Comparison of ENCODE assay signal across 9 mouse cellular contexts in genomic region chr1:34536767-34537485, GRCm38 (mm10). TPM values are rescaled to one million over a fixed set of nuclear protein-coding genes. Genes with fewer than 3 reads are reported as not detected.
DNase-seq lines count a peak whose midpoint lies in the region; ATAC-seq lines count a peak whose summit lies in the region.
"Had no signal": no experiment of that assay in that cellular context is flagged by ENCODE, and none has a peak within 500 bp of the region (broad histone marks: within the 10 kb centered on the region; RNA-seq: fewer than 3 reads in every experiment).

No protein-coding gene starts in this region.

- H3K4me2 ChIP-seq in forebrain, embryonic 12.5 days: peak overlapping the region; percentile 21
- H3K4me2 ChIP-seq in kidney, embryonic 15.5 days: peak overlapping the region; percentile 53
- peak overlapping the region; percentile 42 for H3K4me2 ChIP-seq in midbrain, embryonic 12.5 days (replicated peaks)

- H3K9me3 ChIP-seq in forebrain, embryonic 12.5 days: no peaks in the 10 kb centered on the region
- H3K9me3 ChIP-seq in kidney, embryonic 15.5 days (replicated peaks): no peaks in the 10 kb centered on the region
- no peaks in the 10 kb centered on the region for H3K9me3 ChIP-seq in midbrain, embryonic 12.5 days

- H3K27ac ChIP-seq in forebrain, embryonic 12.5 days: no peak overlapping the region
- H3K27ac ChIP-seq in kidney, embryonic 15.5 days: no peak overlapping the region
- no peak overlapping the region for H3K27ac ChIP-seq in midbrain, embryonic 12.5 days (replicated peaks)

- peak overlapping the region; percentile 10; the same call in 1 of the 2 replicates for H3K4me3 ChIP-seq in forebrain, embryonic 12.5 days (replicated peaks)
- peak overlapping the region; percentile 27 for H3K4me3 ChIP-seq in kidney, embryonic 15.5 days (replicated peaks)
- H3K4me3 ChIP-seq in midbrain, embryonic 12.5 days: peak overlapping the region; percentile 12; the same call in 1 of the 2 replicates
- H3K4me3 ChIP-seq: myocyte had no signal

- intact Hi-C loops in left cerebral cortex, postnatal 14 days (cut with DNase I): no loop called here

- 2% methylated on average over 16 of the region's 16 CpGs for WGBS in forebrain, embryonic 12.5 days
- WGBS in kidney, embryonic 15.5 days: 2% methylated on average over 16 of the region's 16 CpGs
- WGBS in midbrain, embryonic 12.5 days: 2% methylated on average over 16 of the region's 16 CpGs

- H3K9ac ChIP-seq in forebrain, embryonic 12.5 days: no peak overlapping the region
- no peak overlapping the region for H3K9ac ChIP-seq in kidney, embryonic 15.5 days
- H3K9ac ChIP-seq in midbrain, embryonic 12.5 days (replicated peaks): no peak overlapping the region

- DNase-seq in ovary, postnatal 14 days (ENCODE audit: low spot score): peak; percentile 13
- no peak for DNase-seq in ovary, adult 18-20 months (ENCODE audit: low spot score)
- no peak for DNase-seq in layer of hippocampus, postnatal 25 days (ENCODE audit: extremely low spot score in 1 of 2, low spot score in 1 of 2)
- no peak for DNase-seq in left cerebral cortex, postnatal 14 days (ENCODE audit: low spot score in 2 of 2)
- DNase-seq in cerebellum, adult 11 months: no peak

- H3K27me3 ChIP-seq in forebrain, embryonic 12.5 days: peaks cover 41% of the 10 kb centered on the region
- peaks cover 38% of the 10 kb centered on the region for H3K27me3 ChIP-seq in kidney, embryonic 15.5 days
- H3K27me3 ChIP-seq in midbrain, embryonic 12.5 days: peaks cover 40% of the 10 kb centered on the region

- no peaks in the 10 kb centered on the region for H3K36me3 ChIP-seq in forebrain, embryonic 12.5 days (replicated peaks)
- no peaks in the 10 kb centered on the region for H3K36me3 ChIP-seq in kidney, embryonic 15.5 days
- H3K36me3 ChIP-seq in midbrain, embryonic 12.5 days: no peaks in the 10 kb centered on the region

- peaks cover 14% of the 10 kb centered on the region for H3K4me1 ChIP-seq in forebrain, embryonic 12.5 days
- H3K4me1 ChIP-seq in kidney, embryonic 15.5 days: peaks cover 14% of the 10 kb centered on the region
- H3K4me1 ChIP-seq in midbrain, embryonic 12.5 days: peaks cover 15% of the 10 kb centered on the region

- ATAC-seq in forebrain, embryonic 12.5 days (ENCODE audit: low FRiP score): no peak
- ATAC-seq in kidney, embryonic 15.5 days (replicated peaks; ENCODE audit: low FRiP score): peak; percentile 79
- peak; percentile 34; the same call in 1 of the 2 replicates for ATAC-seq in midbrain, embryonic 12.5 days (ENCODE audit: low FRiP score, low read depth)

RNA-seq across cellular contexts. Expression of gene Cfc1, which starts 1.5 kb away (rescaled TPM):
- polyA plus RNA-seq in forebrain, embryonic 12.5 days (2016; fragmentation: Nextera tagmentation; extraction: Ambion mirVana): not detected in 2 replicates
- polyA plus RNA-seq in kidney, embryonic 15.5 days (2015; fragmentation: Nextera tagmentation; extraction: Ambion mirVana): not detected in 2 replicates
- polyA plus RNA-seq in midbrain, embryonic 12.5 days (2016; fragmentation: Nextera tagmentation; extraction: Ambion mirVana): not detected in 2 replicates
- total RNA-seq in layer of hippocampus, postnatal 25 days (2021): not detected
- not detected for total RNA-seq in left cerebral cortex, postnatal 14 days (2021)
- polyA plus RNA-seq: myocyte had no signal

RNA-seq across cellular contexts. Expression of gene Prss40, which starts 23.8 kb away (rescaled TPM):
- not detected in 2 replicates for polyA plus RNA-seq in forebrain, embryonic 12.5 days (2016; fragmentation: Nextera tagmentation; extraction: Ambion mirVana)
- polyA plus RNA-seq in kidney, embryonic 15.5 days (2015; fragmentation: Nextera tagmentation; extraction: Ambion mirVana): not detected in 2 replicates
- polyA plus RNA-seq in midbrain, embryonic 12.5 days (2016; fragmentation: Nextera tagmentation; extraction: Ambion mirVana): not detected in 2 replicates
- total RNA-seq in layer of hippocampus, postnatal 25 days (2021): not detected
- not detected for total RNA-seq in left cerebral cortex, postnatal 14 days (2021)
- polyA plus RNA-seq: myocyte had no signal

RNA-seq across cellular contexts. Expression of gene Prss39, which starts 38.7 kb away (rescaled TPM):
- not detected in 2 replicates for polyA plus RNA-seq in forebrain, embryonic 12.5 days (2016; fragmentation: Nextera tagmentation; extraction: Ambion mirVana)
- polyA plus RNA-seq in kidney, embryonic 15.5 days (2015; fragmentation: Nextera tagmentation; extraction: Ambion mirVana): not detected in 2 replicates
- not detected in 2 replicates for polyA plus RNA-seq in midbrain, embryonic 12.5 days (2016; fragmentation: Nextera tagmentation; extraction: Ambion mirVana)
- total RNA-seq in layer of hippocampus, postnatal 25 days (2021): not detected
- not detected for total RNA-seq in left cerebral cortex, postnatal 14 days (2021)
- polyA plus RNA-seq: myocyte had no signal

RNA-seq across cellular contexts. Expression of gene Amer3, which starts 42.5 kb away (rescaled TPM):
- polyA plus RNA-seq in forebrain, embryonic 12.5 days (2016; fragmentation: Nextera tagmentation; extraction: Ambion mirVana): 8.3 and 10.1 TPM in 2 replicates
- polyA plus RNA-seq in kidney, embryonic 15.5 days (2015; fragmentation: Nextera tagmentation; extraction: Ambion mirVana): 0.17 and 0.26 TPM in 2 replicates
- polyA plus RNA-seq in midbrain, embryonic 12.5 days (2016; fragmentation: Nextera tagmentation; extraction: Ambion mirVana): 11.0 and 11.4 TPM in 2 replicates
- 10 to 100 TPM; 41.3 to 42.0 TPM for total RNA-seq in layer of hippocampus, postnatal 25 days (2021)
- 10 to 100 TPM; 26.4 to 29.2 TPM for total RNA-seq in left cerebral cortex, postnatal 14 days (2021)
- polyA plus RNA-seq: myocyte had no signal
